Mouse (Mus musculus) C2C12 (cell line): Measurements from ENCODE around the gene Ipcef1.

Experiments used
- CEBPB ChIP-seq: IDR thresholded peaks from one replicate; pipeline ENCODE4 v1.6.1; 2011; ENCODE audit warnings: low read depth, mild to moderate bottlenecking, control low read depth, moderate library complexity
- CTCF ChIP-seq: IDR thresholded peaks from one replicate; pipeline ENCODE4 v1.5.1; 2011; ENCODE audit not compliant: control insufficient read depth, insufficient read depth, insufficient read length
- MAX ChIP-seq: IDR thresholded peaks from one replicate; pipeline ENCODE4 v1.6.1; 2011; ENCODE audit warnings: mild to moderate bottlenecking, control low read depth
- MYOD1 ChIP-seq: IDR thresholded peaks from one replicate; pipeline ENCODE4 v1.6.1; 2011; ENCODE audit warnings: low read depth; ENCODE audit not compliant: control insufficient read depth, insufficient read length
- USF1 ChIP-seq: IDR thresholded peaks from one replicate; pipeline ENCODE4 v1.6.1; 2011; ENCODE audit warnings: low read depth, mild to moderate bottlenecking, control low read depth, moderate library complexity

GRCm38 (mm10) chr10:7069090-7069489 lies 16.8 kb upstream of the Ipcef1 start:
- TF ChIP-seq CTCF (no peak), USF1 (no peak), CEBPB (no peak), MAX (no peak), MYOD1 (no peak)
